Mouse (Mus musculus) forebrain, embryonic 14.5 days (tissue): Measurements from ENCODE around the gene Tsc1. TPM values are rescaled to one million over a fixed set of nuclear protein-coding genes. Genes with fewer than 3 reads are reported as not detected.
A peak's percentile ranks its signal among the peaks of the same experiment; 100 is the strongest.

Source experiments
- ATAC-seq: fragments of 200-750 bp; cut with Nextera tagmentation; 2 replicates; pipeline ENCODE4 v1.8.0; 2017; ENCODE audit warnings: mild to moderate bottlenecking, moderate library complexity
- DNase-seq: peaks from one replicate; pipeline ENCODE4 v3.0.0-alpha.2; 2015; ENCODE audit warnings: low spot score
- H3K27ac ChIP-seq: fragments of 300-500 bp; sonication (generic); 2 replicates; pipeline ENCODE4 v1.5.1; 2014; ENCODE audit warnings: low read depth, mild to moderate bottlenecking, control low read depth, low read length, moderate library complexity
- H3K27me3 ChIP-seq: fragments of 300-500 bp; sonication (generic); replicated peaks from 2 replicates; pipeline ENCODE4 v1.6.1; 2014; ENCODE audit warnings: low read length, control low read depth, mixed read lengths; ENCODE audit not compliant: control insufficient read depth, insufficient read depth
- H3K36me3 ChIP-seq: fragments of 300-500 bp; sonication (generic); 2 replicates; pipeline ENCODE4 v1.6.1; 2014; ENCODE audit warnings: low read length, control low read depth; ENCODE audit not compliant: control insufficient read depth, insufficient read depth
- H3K4me1 ChIP-seq: fragments of 300-500 bp; sonication (generic); 2 replicates; pipeline ENCODE4 v1.6.1; 2014; ENCODE audit warnings: antibody characterized with exemption, low read length, control low read depth; ENCODE audit not compliant: control insufficient read depth, insufficient read depth
- H3K4me2 ChIP-seq: fragments of 300-500 bp; sonication (generic); 2 replicates; pipeline ENCODE4 v1.6.1; 2014; ENCODE audit warnings: mild to moderate bottlenecking, control low read depth, low read length
- H3K4me3 ChIP-seq: fragments of 300-500 bp; sonication (generic); 2 replicates; pipeline ENCODE4 v1.5.1; 2014; ENCODE audit warnings: low read depth, low read length, control low read depth
- H3K9ac ChIP-seq: fragments of 300-500 bp; sonication (generic); 2 replicates; pipeline ENCODE4 v1.6.1; 2014; ENCODE audit warnings: mild to moderate bottlenecking, low read length, control low read depth, moderate library complexity
- H3K9me3 ChIP-seq: fragments of 300-500 bp; sonication (generic); replicated peaks from 2 replicates; pipeline ENCODE4 v1.6.1; 2016; ENCODE audit warnings: low read length, control low read depth, mixed read lengths; ENCODE audit not compliant: control insufficient read depth
- WGBS: fragments of 180-500 bp; shearing (Covaris S2); extraction: QIAGEN DNeasy Blood & Tissue Kit; methylation state at CpG from one replicate; pipeline ENCODE4 v1.1.7; 2014; 5-methylcytosine and 5-hydroxymethylcytosine counted together
- polyA plus RNA-seq: library from polyadenylated mRNA; unstranded; fragments of >200 nt; fragmentation: Nextera tagmentation; extraction: Ambion mirVana; gene quantifications from 2 replicates; pipeline ENCODE4 v1.2.1, GENCODE M21; 2014

Tsc1 gene
- polyA plus RNA-seq, 1 experiment from 2014 or later: 17.7 TPM

GRCm38 (mm10) chr2:28601720-28602590 is 39.1 kb upstream of the Tsc1 start:
- Histone ChIP-seq H3K4me3 (no peak overlapping the region), H3K9me3 (0 out of 2 replicates have a peak, but pooled peaks cover under 1% of the 10 kb centered on the region), H3K27ac (no peak overlapping the region), H3K36me3 (no peaks in the 10 kb centered on the region), H3K27me3 (no peaks in the 10 kb centered on the region), H3K4me1 (no peaks in the 10 kb centered on the region), H3K9ac (no peak overlapping the region), H3K4me2 (no peak overlapping the region)
- no peak for DNase-seq
- no peak for ATAC-seq
- WGBS: 66% methylated on average over 12 of the region's 12 CpGs

DNA sequence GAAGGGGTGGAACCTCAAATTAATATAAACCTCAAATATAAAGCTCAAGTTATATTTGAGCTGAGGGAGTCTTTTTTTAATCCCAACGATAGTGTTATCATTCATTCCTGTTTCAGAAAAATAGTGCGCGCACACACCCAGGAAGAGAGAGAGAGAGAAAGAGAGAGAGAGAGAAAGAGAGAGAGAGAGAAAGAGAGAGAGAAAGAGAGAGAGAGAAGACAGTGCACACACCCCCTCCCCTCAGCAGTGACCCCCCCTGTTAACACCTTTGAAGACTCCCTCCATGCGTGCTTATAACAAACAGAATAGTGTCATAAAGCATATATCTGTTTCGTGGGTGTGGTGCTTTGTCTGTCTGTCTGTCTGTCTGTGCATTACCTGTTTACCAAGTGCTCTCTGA is 37.5 kb upstream of the Tsc1 start:
- H3K9ac ChIP-seq: no peak overlapping the region
- H3K27ac ChIP-seq: no peak overlapping the region
- H3K4me3 ChIP-seq: no peak overlapping the region
- ATAC-seq (no peak), DNase-seq (no peak)
- WGBS: 96% methylated on average over 5 of the region's 5 CpGs
- H3K27me3 ChIP-seq: no peaks in the 10 kb centered on the region
- H3K4me1 ChIP-seq: no peaks in the 10 kb centered on the region
- H3K4me2 ChIP-seq: no peak overlapping the region
- no peaks in the 10 kb centered on the region for H3K9me3 ChIP-seq
- H3K36me3 ChIP-seq: no peaks in the 10 kb centered on the region

DNA sequence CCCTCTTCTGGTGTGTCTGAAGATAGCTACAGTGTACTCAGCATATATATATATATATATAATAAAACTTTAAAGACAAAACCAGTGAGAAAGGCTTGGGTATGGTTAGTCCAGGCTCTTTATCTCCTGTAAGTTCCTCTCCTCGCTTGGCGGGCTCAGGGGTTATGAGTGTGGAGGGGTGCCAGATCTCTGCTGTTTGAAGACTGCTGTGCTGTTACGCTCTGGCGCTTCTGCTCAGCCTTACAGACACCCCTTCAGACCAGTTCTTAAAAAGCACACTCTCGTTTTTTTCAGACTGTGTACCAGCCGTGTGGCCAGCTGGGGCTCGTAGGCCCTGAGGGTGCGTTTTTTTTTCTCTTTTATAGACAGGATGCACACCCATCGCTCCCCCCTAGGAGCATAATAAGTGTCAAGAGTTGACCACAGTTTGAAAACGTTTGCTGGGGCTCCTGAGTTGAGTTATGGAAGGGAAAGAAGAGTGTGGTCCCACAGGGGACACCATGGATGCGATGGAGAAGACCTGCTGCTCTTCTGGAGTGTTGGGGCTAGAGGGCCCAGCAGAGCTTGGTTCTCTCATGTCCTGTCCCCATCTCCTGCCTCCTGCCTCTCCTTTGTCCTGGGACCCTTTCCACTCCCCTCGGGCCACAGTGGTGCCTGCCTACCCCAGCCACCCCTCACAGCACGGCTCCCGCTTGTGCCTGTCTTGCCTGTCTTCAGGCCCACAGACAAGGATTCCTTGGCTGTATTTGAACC is 35.1 kb upstream of the Tsc1 start:
- no peak overlapping the region for H3K9ac ChIP-seq
- no peak for ATAC-seq
- H3K27ac ChIP-seq: no peak overlapping the region
- H3K4me2 ChIP-seq: no peak overlapping the region
- H3K4me3 ChIP-seq: no peak overlapping the region
- H3K27me3 ChIP-seq: no peaks in the 10 kb centered on the region
- no peaks in the 10 kb centered on the region for H3K4me1 ChIP-seq
- DNase-seq: no peak
- no peaks in the 10 kb centered on the region for H3K36me3 ChIP-seq
- H3K9me3 ChIP-seq: no peaks in the 10 kb centered on the region
- 76% methylated on average over 14 of the region's 14 CpGs for WGBS

DNA sequence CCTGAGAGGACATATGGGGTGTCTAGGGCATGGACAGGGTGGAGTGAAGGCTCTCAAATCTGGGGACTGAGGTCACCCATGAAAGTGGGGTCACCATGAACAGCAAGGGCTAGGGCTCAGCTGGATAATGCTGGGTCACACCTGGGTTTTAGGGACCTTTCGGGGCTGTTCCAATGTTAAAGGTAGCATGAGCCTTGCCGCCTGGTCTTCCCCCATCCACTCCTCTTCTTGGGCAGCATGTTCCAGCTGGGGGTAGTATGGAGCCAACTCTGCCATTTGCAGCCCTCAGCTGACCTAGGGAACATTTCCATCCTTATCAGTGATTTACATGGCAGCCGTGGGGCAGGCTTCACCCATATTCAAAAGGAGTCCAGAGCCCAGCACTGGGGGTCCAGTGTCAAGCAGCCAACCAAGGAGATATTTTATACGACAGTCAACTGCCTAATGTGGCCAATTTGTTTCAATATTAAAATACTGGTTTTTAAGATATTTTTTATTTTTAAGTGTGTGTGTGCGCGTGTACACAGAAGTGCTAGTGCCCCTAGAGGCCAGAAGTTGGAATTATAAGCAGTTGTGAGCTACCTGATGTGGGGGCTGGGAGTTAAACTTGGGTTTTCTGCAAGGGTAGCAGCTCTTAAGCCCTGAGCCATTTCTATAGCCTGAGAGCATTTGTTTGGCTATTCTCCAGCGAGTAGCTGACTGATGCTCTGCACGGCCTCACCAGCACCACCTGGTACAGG is 34.3 kb upstream of the Tsc1 start:
- DNase-seq (peak; percentile 35), ATAC-seq (no peak)
- Histone ChIP-seq H3K9me3 (no peaks in the 10 kb centered on the region), H3K27ac (no peak overlapping the region), H3K4me3 (no peak overlapping the region), H3K36me3 (no peaks in the 10 kb centered on the region), H3K9ac (no peak overlapping the region), H3K4me1 (no peaks in the 10 kb centered on the region), H3K27me3 (no peaks in the 10 kb centered on the region), H3K4me2 (no peak overlapping the region)
- 64% methylated on average over 8 of the region's 8 CpGs for WGBS

- Histone ChIP-seq H3K4me1 (no peaks in the 10 kb centered on the region), H3K9ac (no peak overlapping the region), H3K4me2 (no peak overlapping the region), H3K36me3 (no peaks in the 10 kb centered on the region), H3K27ac (no peak overlapping the region), H3K9me3 (no peaks in the 10 kb centered on the region), H3K4me3 (no peak overlapping the region), H3K27me3 (no peaks in the 10 kb centered on the region)
- no peak for ATAC-seq
- 51% methylated on average over 10 of the region's 10 CpGs for WGBS
- DNase-seq: no peak
These were observed 33.5 kb upstream of the Tsc1 start for GRCm38 (mm10) chr2:28607341-28608165.

- no peak overlapping the region for H3K4me3 ChIP-seq
- no peaks in the 10 kb centered on the region for H3K9me3 ChIP-seq
- 87% methylated on average over 10 of the region's 10 CpGs for WGBS
- no peak for DNase-seq
- no peak overlapping the region for H3K9ac ChIP-seq
- H3K4me2 ChIP-seq: no peak overlapping the region
- H3K36me3 ChIP-seq: no peaks in the 10 kb centered on the region
- H3K4me1 ChIP-seq: no peaks in the 10 kb centered on the region
- no peak overlapping the region for H3K27ac ChIP-seq
- ATAC-seq: no peak
- H3K27me3 ChIP-seq: no peaks in the 10 kb centered on the region
These were observed 31.2 kb upstream of the Tsc1 start for GRCm38 (mm10) chr2:28609851-28610250.

DNA sequence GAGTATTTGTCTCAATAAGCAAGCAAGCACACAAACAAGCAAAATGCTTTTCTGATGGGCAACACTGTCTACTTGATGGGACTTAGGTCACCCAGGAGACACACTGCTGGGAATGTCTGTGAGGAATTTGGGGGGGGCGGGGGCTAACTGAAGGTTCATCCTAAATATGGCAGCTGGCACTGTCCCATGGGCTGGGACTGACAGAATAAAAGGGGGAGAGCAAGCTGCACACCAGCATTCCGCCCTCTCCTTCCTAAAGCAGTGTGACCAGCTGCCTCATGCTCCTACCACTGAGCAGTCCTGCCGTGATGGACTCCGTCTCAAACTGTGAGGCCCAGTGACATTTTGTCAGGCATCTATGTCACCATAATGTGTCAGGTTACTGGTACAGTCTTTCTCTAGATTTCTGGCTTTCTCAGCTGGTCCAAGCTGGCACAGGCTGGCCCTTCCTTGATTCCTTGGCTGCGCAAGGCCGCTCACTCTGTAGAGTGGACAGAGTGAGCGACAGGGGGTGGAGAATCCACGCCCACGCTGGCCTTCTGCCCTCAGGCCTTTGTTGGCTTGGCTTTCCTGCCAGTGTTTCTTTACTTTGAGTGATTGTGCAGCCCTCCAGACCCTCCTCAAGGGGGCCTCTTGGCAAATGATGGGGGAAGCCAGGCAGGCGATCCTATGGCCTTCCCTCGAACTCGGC is 30.2 kb upstream of the Tsc1 start:
- WGBS: 65% methylated on average over 12 of the region's 12 CpGs
- H3K9ac ChIP-seq: no peak overlapping the region
- no peaks in the 10 kb centered on the region for H3K9me3 ChIP-seq
- no peak overlapping the region for H3K4me2 ChIP-seq
- DNase-seq: no peak
- H3K36me3 ChIP-seq: no peaks in the 10 kb centered on the region
- no peak for ATAC-seq
- H3K4me3 ChIP-seq: no peak overlapping the region
- no peaks in the 10 kb centered on the region for H3K27me3 ChIP-seq
- H3K4me1 ChIP-seq: no peaks in the 10 kb centered on the region
- H3K27ac ChIP-seq: no peak overlapping the region

DNA sequence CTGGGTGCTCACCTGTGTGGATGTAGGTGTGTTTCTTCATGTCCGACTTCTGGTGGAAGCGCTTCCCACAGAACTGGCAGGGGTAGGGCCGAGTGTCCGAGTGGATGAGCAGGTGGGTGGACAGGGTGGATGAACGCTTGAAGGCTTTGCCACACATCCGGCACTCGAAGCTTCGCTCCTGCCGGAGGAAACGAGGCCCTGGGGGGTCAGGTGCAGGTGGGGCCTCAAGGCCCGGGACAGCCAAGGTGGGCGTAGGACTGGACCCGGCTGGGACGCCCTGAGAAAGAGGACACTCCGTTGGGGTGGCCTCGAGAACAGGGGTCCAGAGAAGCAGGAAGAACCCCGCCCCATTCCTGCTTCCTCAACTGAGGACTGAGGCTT is 29.6 kb upstream of the Tsc1 start:
- 87% methylated on average over 17 of the region's 17 CpGs for WGBS
- Histone ChIP-seq H3K4me2 (no peak overlapping the region), H3K27ac (no peak overlapping the region), H3K36me3 (no peaks in the 10 kb centered on the region), H3K9me3 (no peaks in the 10 kb centered on the region), H3K4me3 (no peak overlapping the region), H3K27me3 (no peaks in the 10 kb centered on the region), H3K4me1 (no peaks in the 10 kb centered on the region), H3K9ac (no peak overlapping the region)
- DNase-seq (no peak), ATAC-seq (no peak)
